Mouse (Mus musculus): ENCODE data around the gene Agap1.

DNA sequence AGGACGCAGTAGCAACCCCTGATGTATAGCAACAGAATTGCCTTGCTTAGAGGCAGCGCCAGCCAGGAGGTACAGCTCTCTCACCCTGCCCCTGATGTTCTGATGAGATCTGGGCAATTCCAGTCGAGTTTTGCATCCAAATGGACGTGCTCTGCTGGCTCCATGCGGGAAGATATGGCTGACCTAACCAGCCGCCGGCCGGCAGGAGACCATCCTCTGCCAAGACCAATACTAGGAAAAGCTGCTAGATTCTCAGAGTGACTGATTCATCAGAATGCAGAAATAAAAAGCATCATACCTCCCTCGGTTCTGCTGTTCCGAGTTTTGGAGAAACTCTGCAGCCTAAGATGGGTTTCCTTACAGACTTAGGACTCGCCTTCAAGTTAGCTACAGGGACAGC lies 423.9 kb downstream of the Agap1 start:
- TF ChIP-seq POLR2A (IDR thresholded peaks at IDR 0.05; ENCODE audit: extremely low read depth, insufficient read depth, low read length), result no peak
- TF ChIP-seq CTCF (IDR thresholded peaks at IDR 0.05; ENCODE audit: extremely low read depth, insufficient read depth, low read length), result no peak

Data from cortical plate, adult 2 months (tissue).